Mouse (Mus musculus) adrenal gland, postnatal 36 days (tissue): ENCODE data around the gene Xpo1. TPM values are rescaled to one million over a fixed set of nuclear protein-coding genes. Genes with fewer than 3 reads are reported as not detected.
"Not testable (repeated sequence)": the region's sequence is repeated elsewhere in the genome, so short reads cannot be mapped to it uniquely, and the experiment has no call there.

Experiments used
- DNase-seq, 2 experiments: peaks; one replicate each; pipeline ENCODE4 v3.0.0; 2021; ENCODE audit warnings: mixed read lengths in 1 of 2
- long read RNA-seq, 2 experiments: library from polyadenylated mRNA; stranded (forward); transcript quantifications; one replicate each; pipeline ENCODE4 v2.0.0; 2021; ENCODE audit warnings: borderline sequencing depth in 2 of 2
- total RNA-seq, 2 experiments: library from RNA; stranded (reverse); gene quantifications; 2 replicates each; pipeline ENCODE4 v1.2.3; 2021

Xpo1 gene
- total RNA-seq = 10 to 100 TPM; 66.4 to 76.3 TPM
- long read RNA-seq, experiment 1, full-length matches to known transcripts = 16 of 22 reads
- long read RNA-seq, experiment 1, partial matches to known transcripts = 4 of 22 reads
- long read RNA-seq, experiment 1, other reads (novel, unspliced or antisense) = 2 of 22 reads
- long read RNA-seq, experiment 2, full-length matches to known transcripts = 6 of 8 reads
- long read RNA-seq, experiment 2, partial matches to known transcripts = 2 of 8 reads
- long read RNA-seq, experiment 2, other reads (novel, unspliced or antisense) = 0 of 8 reads

DNA sequence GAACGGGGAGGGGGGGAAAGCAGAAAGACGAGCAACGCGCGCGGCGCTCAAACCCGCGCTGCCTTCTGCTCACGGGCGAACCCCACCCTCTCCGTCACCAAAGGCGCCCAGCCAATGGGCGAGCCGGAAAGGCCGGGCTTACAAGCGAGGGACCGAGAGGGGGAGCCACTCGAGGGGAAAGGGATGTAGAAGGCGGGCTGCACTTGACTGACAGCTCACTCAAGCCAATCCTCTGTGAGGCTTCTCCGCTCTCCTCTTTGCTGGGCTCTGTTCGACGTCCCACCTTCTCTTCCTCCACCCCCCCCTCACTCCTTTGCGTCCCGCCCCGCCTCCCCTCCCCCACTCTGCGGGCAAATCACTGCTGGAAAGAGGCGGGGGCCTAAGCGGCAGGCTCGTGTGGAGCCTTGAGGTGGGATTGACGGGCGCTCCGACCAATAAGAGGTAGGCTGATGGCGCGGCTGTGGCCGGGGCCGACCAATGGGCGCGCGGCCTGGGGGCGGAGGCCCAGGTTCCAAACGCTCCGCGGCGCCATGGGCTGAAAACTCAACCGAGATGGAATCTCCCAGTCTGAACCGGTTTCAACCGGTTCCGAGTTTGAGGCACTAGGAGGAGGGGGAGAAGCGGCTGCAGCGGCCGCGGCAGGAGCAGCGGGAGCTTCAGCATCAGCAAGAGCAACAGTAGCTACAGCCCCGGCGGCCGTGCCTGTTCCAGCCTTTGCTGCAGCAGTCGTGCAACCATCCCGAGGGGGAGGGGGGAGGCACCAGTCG is at the start of gene Xpo1:
TSS of gene Xpo1 (plus strand) at position 615 of the 767 bp plus-strand sequence.
- DNase-seq = peak; percentile 100

GRCm38 (mm10) chr11:23209717-23210116 is 46.1 kb upstream of the Xpo1 start:
- no peak for DNase-seq

- peak; percentile 59 to 72 for DNase-seq
Observed at GRCm38 (mm10) chr11:23210590-23211510, 45.0 kb upstream of the Xpo1 start.

DNA sequence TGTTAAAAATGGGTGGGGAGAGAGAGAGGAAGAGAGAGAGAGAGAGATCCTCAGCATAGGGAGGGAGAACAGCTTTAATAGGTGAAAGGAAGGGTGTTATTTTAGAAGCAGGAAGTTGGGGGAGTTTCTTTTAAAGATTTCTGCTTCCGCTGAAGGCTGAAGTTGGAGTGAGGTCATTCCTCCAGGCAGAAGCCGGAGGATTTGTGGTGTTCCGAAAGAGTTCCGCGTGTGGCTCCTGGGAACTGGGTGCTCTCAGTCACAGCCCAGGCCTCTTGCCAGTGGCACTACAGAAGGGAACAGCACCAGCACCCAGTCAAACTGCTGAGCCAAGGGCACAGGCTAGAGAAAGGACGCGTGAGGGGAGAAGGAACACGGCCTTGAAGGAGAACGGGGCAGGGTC is 38.4 kb upstream of the Xpo1 start:
- DNase-seq = peak; percentile 32 to 44

- DNase-seq = no peak
Observed at GRCm38 (mm10) chr11:23236015-23236414, 19.8 kb upstream of the Xpo1 start.

GRCm38 (mm10) chr11:23253931-23254330 is 1.9 kb upstream of the Xpo1 start:
- no peak for DNase-seq

DNA sequence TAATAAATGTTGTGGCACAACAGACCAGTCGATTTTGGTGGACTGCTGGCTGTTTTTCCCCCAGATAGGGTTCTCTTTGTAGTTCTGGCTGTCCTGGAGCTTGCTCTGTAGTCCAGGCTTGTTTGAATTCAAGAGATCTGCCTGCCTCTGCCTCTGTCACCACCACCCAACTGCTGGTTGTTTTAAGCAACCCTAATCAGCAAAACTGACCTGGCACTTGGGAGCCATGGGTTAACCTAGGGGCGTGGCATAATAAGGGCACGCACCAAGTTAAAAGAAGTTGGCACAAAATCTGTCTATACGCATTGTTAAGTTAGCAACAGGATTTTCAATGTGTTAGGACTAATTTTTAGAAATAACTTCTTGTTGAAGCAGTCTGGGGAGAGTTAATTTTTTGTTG is 1.3 kb upstream of the Xpo1 start:
- DNase-seq = no peak

DNA sequence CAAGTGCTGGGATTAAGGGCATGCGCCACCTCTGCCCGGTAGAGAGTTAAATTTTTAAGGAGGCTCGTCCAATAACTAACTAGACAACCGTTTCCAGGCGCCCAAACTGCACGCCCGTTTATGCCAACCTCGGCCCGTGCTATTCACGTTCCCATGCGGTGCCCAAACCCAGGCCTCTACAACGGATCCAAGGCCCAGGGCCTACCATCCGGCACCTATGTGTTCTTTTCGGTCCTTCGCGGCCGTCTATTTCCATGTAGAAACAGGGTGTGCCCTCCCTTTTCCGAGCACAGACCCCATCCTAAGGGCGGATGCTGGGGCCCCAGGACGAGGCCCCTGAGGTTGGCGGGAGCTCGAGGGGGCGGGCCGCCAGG is 801 bp upstream of the Xpo1 start:
- DNase-seq = no peak

- no peak for DNase-seq
Observed at GRCm38 (mm10) chr11:23256194-23256802, 457 bp downstream of the Xpo1 start.

DNA sequence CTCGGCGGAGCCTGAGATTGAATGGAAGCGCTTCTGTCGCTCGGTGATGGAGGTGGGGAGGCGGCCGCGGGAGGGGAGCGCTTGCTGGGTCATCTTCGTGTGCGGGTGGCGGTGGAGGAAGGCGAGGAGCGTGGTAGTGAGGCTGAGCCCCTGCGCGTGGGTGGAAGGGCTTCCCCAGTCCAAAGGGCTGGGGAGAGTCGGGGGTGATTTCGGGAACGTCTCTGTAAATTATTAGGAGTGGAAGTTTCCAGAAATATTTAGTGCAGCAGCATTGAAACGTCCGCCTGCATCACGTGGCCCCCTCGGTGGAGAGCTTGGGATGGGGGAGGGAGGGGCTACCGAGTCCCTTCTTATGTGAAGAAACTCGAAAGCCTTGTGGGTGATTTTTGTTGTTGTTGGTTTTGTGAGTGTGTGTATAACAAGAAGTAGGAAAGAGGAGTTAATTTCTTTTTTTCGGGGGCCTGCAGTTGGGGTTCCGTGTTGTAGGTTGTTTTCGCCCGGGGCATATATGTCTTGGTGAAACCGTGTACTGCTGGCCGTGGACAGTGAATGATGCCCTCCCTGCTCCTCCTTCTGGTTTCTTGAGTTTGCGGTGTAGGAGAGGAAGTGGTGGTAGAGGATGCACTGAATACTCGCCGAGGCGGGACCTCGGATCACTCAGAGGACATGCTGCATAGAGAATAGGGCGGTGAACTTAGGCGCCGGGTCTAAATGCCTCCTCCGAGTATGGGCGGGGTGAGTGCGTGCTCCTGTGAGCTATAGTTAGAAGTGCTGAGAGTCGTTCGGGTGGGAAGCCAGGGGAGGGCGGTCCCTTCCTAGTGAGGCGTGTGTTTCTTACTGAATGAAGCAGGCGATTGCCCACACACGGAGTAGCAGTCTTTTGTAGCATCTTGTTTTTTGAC is 1.2 kb downstream of the Xpo1 start:
- peak; percentile 81 to 86 for DNase-seq

DNA sequence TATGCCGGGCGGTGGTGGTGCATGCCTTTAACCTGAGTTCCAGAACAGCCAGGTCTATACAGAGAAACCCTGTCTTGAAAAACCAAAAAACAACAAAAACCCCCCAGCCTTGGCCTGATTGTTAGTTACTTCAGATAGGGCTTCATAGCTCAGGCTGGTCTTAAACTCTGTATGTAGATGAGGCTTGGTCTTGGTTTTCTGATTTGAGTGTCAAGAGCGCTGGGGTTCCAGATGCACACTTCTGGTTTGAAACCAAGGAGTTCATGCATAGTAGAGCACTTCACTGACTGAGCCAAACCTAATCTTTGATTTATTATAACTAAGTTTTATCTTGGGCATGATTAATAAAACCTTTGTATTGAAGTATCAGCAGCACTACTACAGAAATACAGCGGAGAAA is 3.2 kb downstream of the Xpo1 start:
- DNase-seq = no peak

DNA sequence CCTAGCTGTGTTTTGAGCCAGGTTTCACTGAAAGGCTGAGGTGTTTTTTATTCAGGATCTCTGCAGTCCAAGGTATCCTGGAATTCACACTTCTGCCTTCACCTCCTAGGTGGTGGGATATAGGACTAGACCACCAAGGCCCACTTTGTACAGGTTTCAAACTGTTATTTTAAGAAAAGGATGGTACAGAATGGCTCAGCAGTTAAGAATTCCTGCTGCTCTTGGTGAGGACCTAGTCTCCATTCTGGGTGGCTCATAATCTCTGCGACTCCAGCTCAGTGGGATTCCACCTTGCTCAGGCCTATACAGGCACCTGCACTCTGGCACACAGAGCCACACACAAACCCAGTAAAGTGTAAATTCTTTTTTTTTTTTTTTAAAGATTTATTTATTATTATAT is 3.6 kb downstream of the Xpo1 start:
- no peak for DNase-seq

DNA sequence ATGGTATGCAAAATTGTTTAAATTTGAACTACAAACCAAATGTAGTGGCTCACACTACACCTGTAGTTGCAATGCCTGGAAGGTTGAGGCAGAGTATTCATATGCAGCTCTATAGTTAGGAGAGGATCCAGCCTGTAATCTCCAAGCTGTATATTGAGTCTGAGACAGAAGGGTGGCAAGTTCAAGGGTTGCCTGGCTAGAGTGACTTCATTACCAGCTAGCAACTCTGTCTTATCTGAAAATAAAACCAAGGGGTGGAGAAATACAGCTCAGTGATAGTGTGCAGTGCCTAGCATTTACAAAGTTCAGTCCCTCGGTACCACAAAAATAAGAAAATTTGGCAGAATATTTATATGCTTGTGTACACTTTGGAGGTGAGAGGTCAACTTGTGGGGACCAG is 4.3 kb downstream of the Xpo1 start:
- DNase-seq = no peak

DNA sequence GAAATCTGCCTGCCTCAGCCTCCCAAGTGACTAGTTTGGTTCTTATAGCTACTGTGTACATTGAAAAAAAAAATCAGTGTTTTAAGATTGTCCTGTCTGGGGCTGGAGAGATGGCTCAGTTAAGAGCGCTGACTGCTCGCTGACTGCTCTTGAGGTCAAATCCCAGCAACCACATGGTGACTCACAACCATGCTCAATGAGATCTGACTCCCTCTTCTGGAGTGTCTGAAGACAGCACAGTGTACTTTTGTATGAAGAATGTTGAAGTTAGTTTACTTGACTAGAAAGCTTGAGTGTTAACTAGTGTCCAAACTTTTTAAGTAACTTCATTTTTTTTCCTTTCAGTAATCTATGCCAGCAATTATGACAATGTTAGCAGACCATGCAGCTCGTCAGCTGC is 5.6 kb downstream of the Xpo1 start:
- peak; percentile 14 to 30 for DNase-seq

DNA sequence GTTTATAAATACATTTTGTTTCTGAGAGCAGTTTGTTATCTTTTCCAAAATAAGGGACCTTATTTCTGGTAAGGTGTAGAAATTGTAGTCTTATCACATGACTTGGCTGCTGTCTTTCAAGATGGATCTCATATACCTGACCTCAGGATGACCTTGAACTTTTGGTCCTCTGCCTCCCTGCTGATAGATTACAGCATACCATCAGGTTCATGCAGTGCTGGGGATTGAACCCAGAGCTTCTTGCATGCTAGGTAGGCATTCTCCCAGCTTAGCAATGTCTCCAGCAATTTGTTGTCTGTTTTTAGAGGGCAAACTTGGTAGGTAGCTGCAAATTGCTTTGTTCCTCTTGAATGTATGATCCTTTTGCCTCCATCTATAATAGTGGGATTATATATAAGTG is 9.1 kb downstream of the Xpo1 start:
- DNase-seq = no peak

DNA sequence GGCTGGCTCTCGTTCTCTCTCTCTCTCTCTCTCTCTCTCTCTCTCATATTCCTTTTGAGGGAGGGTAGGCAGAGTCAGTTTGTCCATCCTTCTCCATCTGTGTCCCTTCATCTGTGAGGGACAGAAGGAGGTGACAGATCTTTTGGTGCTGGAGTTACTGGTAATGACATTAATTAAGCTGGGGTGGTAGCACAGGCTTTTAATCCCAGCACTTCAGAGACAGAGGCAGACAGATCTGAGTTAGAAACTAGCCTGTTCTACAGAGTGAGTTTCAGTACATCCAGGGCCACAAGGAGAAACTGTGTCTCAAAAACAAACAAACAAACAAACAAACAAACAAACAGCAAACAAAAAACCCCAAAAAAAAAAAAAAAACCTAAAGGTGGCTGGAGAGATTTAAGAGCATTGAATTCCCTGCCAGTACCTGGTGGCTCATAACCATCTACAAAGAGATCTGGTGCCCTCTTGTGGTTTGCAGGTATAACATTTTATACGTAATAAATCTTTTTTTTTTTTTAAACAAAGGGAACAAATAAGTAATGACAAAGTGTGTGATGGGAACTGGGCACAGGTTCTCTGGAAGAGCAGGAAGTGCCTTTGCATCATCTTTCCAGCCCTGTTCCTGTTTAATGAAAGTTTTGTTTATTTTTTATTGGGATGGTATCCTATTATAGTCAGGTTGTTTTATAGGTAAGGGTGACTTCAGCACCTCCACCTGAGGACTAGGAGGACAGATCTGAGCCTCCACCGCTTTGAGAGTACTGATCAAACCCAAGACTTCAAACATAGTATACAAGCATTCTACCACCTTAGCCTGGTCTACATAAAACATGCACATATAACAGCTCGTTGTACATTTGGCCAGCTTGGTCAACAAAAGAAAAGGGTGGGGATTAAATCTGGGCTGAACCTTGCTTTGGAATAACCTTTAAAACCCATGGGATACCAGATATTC is 16.2 kb downstream of the Xpo1 start:
- DNase-seq = peak in 1 of 2 experiments; percentile 56

GRCm38 (mm10) chr11:23275780-23276179 is 19.9 kb downstream of the Xpo1 start:
- DNase-seq = no peak

- no peak for DNase-seq
Observed at GRCm38 (mm10) chr11:23284469-23284868, 28.6 kb downstream of the Xpo1 start.

- DNase-seq = not testable (repeated sequence)
Observed at GRCm38 (mm10) chr11:23288866-23289265, 33.0 kb downstream of the Xpo1 start.

- DNase-seq = no peak
Observed at GRCm38 (mm10) chr11:23297379-23297778, 41.5 kb downstream of the Xpo1 start.
